Comparison of ENCODE assay signal across 17 mouse cellular contexts in the genomic region with DNA sequence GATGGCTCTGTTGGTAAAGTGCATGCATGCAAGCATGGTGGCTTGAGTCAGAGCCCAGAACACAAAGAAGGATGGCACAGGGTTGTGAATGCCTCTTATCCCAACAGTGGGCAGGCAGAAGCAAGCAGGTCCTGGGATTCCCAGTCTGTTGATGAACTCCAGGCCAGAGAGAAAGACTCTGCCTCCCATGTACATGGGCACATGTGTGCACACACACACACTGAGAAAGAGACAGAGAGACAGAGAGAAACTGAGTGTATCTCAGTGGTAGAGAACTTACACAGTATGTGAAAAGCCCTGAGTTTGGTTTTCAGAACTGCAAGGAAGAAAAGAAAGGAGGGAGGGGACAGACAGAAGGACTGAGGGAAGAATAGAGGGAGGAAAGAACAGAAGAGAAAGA. TPM values are rescaled to one million over a fixed set of nuclear protein-coding genes. Genes with fewer than 3 reads are reported as not detected.
DNase-seq lines count a peak whose midpoint lies in the region; ATAC-seq and TF ChIP-seq lines count a peak whose summit lies in the region.
"Had no signal": no experiment of that assay in that cellular context is flagged by ENCODE, and none has a peak within 500 bp of the region (broad histone marks: within the 10 kb centered on the region; RNA-seq: fewer than 3 reads in every experiment).

No protein-coding gene starts in this region.

- H3K9me3 ChIP-seq in kidney, embryonic 14.5 days (ENCODE audit: control insufficient read depth, low read length) = no peaks in the 10 kb centered on the region; the same call in 1 of the 2 replicates
- no peaks in the 10 kb centered on the region for H3K9me3 ChIP-seq in embryonic facial prominence, embryonic 14.5 days (ENCODE audit: control insufficient read depth, low read length)
- H3K9me3 ChIP-seq in limb, embryonic 14.5 days (ENCODE audit: control insufficient read depth, low read length) = no peaks in the 10 kb centered on the region
- H3K9me3 ChIP-seq: G1E; hindbrain, embryonic 10.5 days; liver, embryonic 12.5 days had no signal

- H3K79me3 ChIP-seq in C2C12 (ENCODE audit: low read depth) = no peaks in the 10 kb centered on the region

- H3K4me2 ChIP-seq in kidney, embryonic 14.5 days (replicated peaks; ENCODE audit: low read depth, low read length) = no peak overlapping the region
- H3K4me2 ChIP-seq in embryonic facial prominence, embryonic 14.5 days (ENCODE audit: low read depth, low read length) = no peak overlapping the region
- no peak overlapping the region for H3K4me2 ChIP-seq in limb, embryonic 14.5 days (replicated peaks; ENCODE audit: low read depth, low read length, severe bottlenecking)

- no peaks in the 10 kb centered on the region for H3K36me3 ChIP-seq in kidney, embryonic 14.5 days (ENCODE audit: control insufficient read depth, insufficient read depth, low read length)
- no peaks in the 10 kb centered on the region for H3K36me3 ChIP-seq in C2C12 (ENCODE audit: control insufficient read depth, insufficient read depth)
- no peaks in the 10 kb centered on the region for H3K36me3 ChIP-seq in embryonic facial prominence, embryonic 14.5 days (ENCODE audit: control insufficient read depth, insufficient read depth, low read length)
- no peaks in the 10 kb centered on the region for H3K36me3 ChIP-seq in limb, embryonic 14.5 days (ENCODE audit: control insufficient read depth, insufficient read depth, low read length)
- H3K36me3 ChIP-seq: G1E; heart, embryonic 13.5 days; hindbrain, embryonic 10.5 days; liver, embryonic 12.5 days; midbrain, embryonic 13.5 days had no signal

- TF ChIP-seq POLR2A in limb, embryonic 14.5 days (IDR thresholded peaks at IDR 0.05; ENCODE audit: borderline replicate concordance, extremely low read depth, insufficient read depth, insufficient read length) = no peak

- no peak overlapping the region for H3K9ac ChIP-seq in kidney, embryonic 14.5 days (ENCODE audit: low read depth, low read length)
- H3K9ac ChIP-seq in embryonic facial prominence, embryonic 14.5 days (ENCODE audit: low read depth, low read length) = no peak overlapping the region
- no peak overlapping the region for H3K9ac ChIP-seq in limb, embryonic 14.5 days (ENCODE audit: low read depth, low read length, severe bottlenecking)

- H3ac ChIP-seq in C2C12 (ENCODE audit: control insufficient read depth, insufficient read length, low read depth) = no peak overlapping the region

- peak overlapping the region; percentile 6; the same call in 1 of the 2 replicates for H3K27ac ChIP-seq in kidney, embryonic 14.5 days (ENCODE audit: low read depth, low read length)
- peak overlapping the region; percentile 79 for H3K27ac ChIP-seq in embryonic facial prominence, embryonic 14.5 days (replicated peaks; ENCODE audit: low read depth, low read length)
- peak overlapping the region; percentile 16 for H3K27ac ChIP-seq in limb, embryonic 14.5 days (replicated peaks; ENCODE audit: low read depth, low read length)
- H3K27ac ChIP-seq: liver, embryonic 12.5 days; midbrain, embryonic 13.5 days had no signal

- H3K4me3 ChIP-seq in kidney, embryonic 14.5 days (ENCODE audit: low read length) = no peak overlapping the region
- H3K4me3 ChIP-seq in C2C12 (ENCODE audit: insufficient read depth, poor library complexity, severe bottlenecking) = no peak overlapping the region
- H3K4me3 ChIP-seq in embryonic facial prominence, embryonic 14.5 days (ENCODE audit: low read depth, low read length) = no peak overlapping the region
- no peak overlapping the region for H3K4me3 ChIP-seq in limb, embryonic 14.5 days (replicated peaks; ENCODE audit: low read length)

- H3K27me3 ChIP-seq in kidney, embryonic 14.5 days (ENCODE audit: control insufficient read depth, insufficient read depth, low read length) = no peaks in the 10 kb centered on the region
- no peaks in the 10 kb centered on the region for H3K27me3 ChIP-seq in C2C12 (ENCODE audit: control insufficient read depth, insufficient read depth, insufficient read length)
- no peaks in the 10 kb centered on the region for H3K27me3 ChIP-seq in embryonic facial prominence, embryonic 14.5 days (replicated peaks; ENCODE audit: control insufficient read depth, insufficient read depth, low read length)
- no peaks in the 10 kb centered on the region for H3K27me3 ChIP-seq in limb, embryonic 14.5 days (ENCODE audit: control insufficient read depth, insufficient read depth, low read length)
- H3K27me3 ChIP-seq: liver, embryonic 12.5 days; midbrain, embryonic 13.5 days had no signal

- H3K4me1 ChIP-seq in kidney, embryonic 14.5 days (ENCODE audit: control insufficient read depth, insufficient read depth, low read length) = no peaks in the 10 kb centered on the region
- no peaks in the 10 kb centered on the region for H3K4me1 ChIP-seq in embryonic facial prominence, embryonic 14.5 days (ENCODE audit: control insufficient read depth, insufficient read depth, low read length)
- H3K4me1 ChIP-seq in limb, embryonic 14.5 days (ENCODE audit: control insufficient read depth, insufficient read depth, low read length) = no peaks in the 10 kb centered on the region

- H3K79me2 ChIP-seq in C2C12 (ENCODE audit: control insufficient read depth, insufficient read depth) = no peaks in the 10 kb centered on the region

- no peak for ATAC-seq in kidney, embryonic 14.5 days (ENCODE audit: low FRiP score, low TSS enrichment)
- no peak for ATAC-seq in embryonic facial prominence, embryonic 14.5 days (ENCODE audit: low read depth)
- ATAC-seq in limb, embryonic 14.5 days (ENCODE audit: low FRiP score, low read depth) = no peak
- ATAC-seq in megakaryocyte-erythroid progenitor cell, adult 5-6 weeks (replicated peaks; ENCODE audit: low FRiP score, low TSS enrichment, poor library complexity, severe bottlenecking) = no peak
- ATAC-seq: liver, embryonic 12.5 days had no signal

- no peak for TF ChIP-seq CTCF in C2C12 (IDR thresholded peaks at IDR 0.05; ENCODE audit: control insufficient read depth, insufficient read depth, insufficient read length)

- DNase-seq in kidney, postnatal 25 days = no peak
- no peak for DNase-seq in embryonic facial prominence, embryonic 14.5 days (ENCODE audit: low spot score)
- DNase-seq in limb, embryonic 14.5 days (ENCODE audit: low spot score) = no peak
- no peak for DNase-seq in c-Kit-positive CD71-positive TER-119-positive erythroid progenitor cells, embryonic 14.5 days (ENCODE audit: low spot score)
- no peak for DNase-seq in adrenal gland, postnatal 10 days
- DNase-seq: cerebellum, postnatal 36 days; kidney, postnatal 10 days; lung, postnatal 4 days; right cerebral cortex, postnatal 4 days had no signal

TF ChIP-seq in C2C12, 6 proteins besides CTCF, POLR2A, EP300 and RAD21:
- TF ChIP-seq CEBPB (IDR thresholded peaks at IDR 0.05; ENCODE audit: low read depth) (no peak), MYOG (IDR thresholded peaks at IDR 0.05; ENCODE audit: control insufficient read depth, extremely low read depth, insufficient read length) (no peak), FOSL1 (IDR thresholded peaks at IDR 0.05; ENCODE audit: insufficient read depth, low read length, poor library complexity, severe bottlenecking) (no peak), MAX (IDR thresholded peaks at IDR 0.05) (peak; percentile 17)
TF ChIP-seq in C2C12: peak in this region for 1.

RNA-seq across cellular contexts. Expression of gene Creb3l2, which starts 23.4 kb away (rescaled TPM):
- polyA plus RNA-seq in kidney, embryonic 14.5 days (2014; fragmentation: Nextera tagmentation; extraction: Ambion mirVana) = 21.3 and 34.2 TPM in 2 replicates
- 8.8 TPM for polyA plus RNA-seq in C2C12 (2012; fragmentation: generic; extraction: Trizol)
- 34.5 and 35.3 TPM in 2 replicates for polyA plus RNA-seq in embryonic facial prominence, embryonic 14.5 days (2014; fragmentation: Nextera tagmentation; extraction: Ambion mirVana)
- 51.7 and 60.1 TPM in 2 replicates for polyA plus RNA-seq in limb, embryonic 14.5 days (2012; rRNA removed)
- polyA plus RNA-seq in limb, embryonic 14.5 days (2014; fragmentation: Nextera tagmentation; extraction: Ambion mirVana) = 44.4 and 48.2 TPM in 2 replicates
- 10 to 100 TPM; 42.8 to 46.2 TPM for total RNA-seq in adrenal gland, postnatal 10 days (2021)
- 15.3 and 18.3 TPM in 2 replicates for total RNA-seq in megakaryocyte-erythroid progenitor cell, adult 5-6 weeks (2014; fragmentation: Nextera tagmentation)
- total RNA-seq in megakaryocyte-erythroid progenitor cell, adult 5-6 weeks (2017) = 3.4 and 7.3 TPM in 2 replicates
- polyA plus RNA-seq: G1E had no signal

Comparison
In these comparisons a context has a peak if more than half of its experiments do, and no peak if none do; other contexts are left out.
1. H3K27ac ChIP-seq: peak in every context shown above with its lines; median percentile 79 in embryonic facial prominence, embryonic 14.5 days; 16 in limb, embryonic 14.5 days; 6 in kidney, embryonic 14.5 days.